Mouse (Mus musculus) kidney, embryonic 14.5 days (tissue): ENCODE data around the gene Pfkfb2. TPM values are rescaled to one million over a fixed set of nuclear protein-coding genes. Genes with fewer than 3 reads are reported as not detected.

Source experiments
- ATAC-seq: fragments of 200-750 bp; cut with Nextera tagmentation; 2 replicates; pipeline ENCODE4 v1.8.0; 2017; ENCODE audit warnings: moderate number of reproducible peaks, mild to moderate bottlenecking, moderate TSS enrichment, moderate library complexity; ENCODE audit not compliant: low FRiP score, low TSS enrichment
- H3K27ac ChIP-seq: fragments of 300-500 bp; sonication (generic); 2 replicates; pipeline ENCODE4 v1.5.1; 2014; ENCODE audit warnings: low read depth, mild to moderate bottlenecking, low read length, moderate library complexity, mixed read lengths
- H3K27me3 ChIP-seq: fragments of 300-500 bp; sonication (generic); 2 replicates; pipeline ENCODE4 v1.6.1; 2014; ENCODE audit warnings: mild to moderate bottlenecking, low read length; ENCODE audit not compliant: control insufficient read depth, insufficient read depth
- H3K36me3 ChIP-seq: fragments of 300-500 bp; sonication (generic); 2 replicates; pipeline ENCODE4 v1.6.1; 2014; ENCODE audit warnings: low read length, mixed read lengths; ENCODE audit not compliant: control insufficient read depth, insufficient read depth
- H3K4me1 ChIP-seq: fragments of 300-500 bp; sonication (generic); 2 replicates; pipeline ENCODE4 v1.6.1; 2014; ENCODE audit warnings: low read length, mixed read lengths; ENCODE audit not compliant: control insufficient read depth, insufficient read depth
- H3K4me2 ChIP-seq: fragments of 300-500 bp; sonication (generic); replicated peaks from 2 replicates; pipeline ENCODE4 v1.6.1; 2014; ENCODE audit warnings: low read depth, mild to moderate bottlenecking, low read length
- H3K4me3 ChIP-seq: fragments of 300-500 bp; sonication (generic); 2 replicates; pipeline ENCODE4 v1.5.1; 2014; ENCODE audit warnings: mild to moderate bottlenecking, low read length
- H3K9ac ChIP-seq: fragments of 300-500 bp; sonication (generic); 2 replicates; pipeline ENCODE4 v1.6.1; 2014; ENCODE audit warnings: low read depth, mild to moderate bottlenecking, low read length, moderate library complexity
- H3K9me3 ChIP-seq: fragments of 300-500 bp; sonication (generic); 2 replicates; pipeline ENCODE4 v1.6.1; 2016; ENCODE audit warnings: low read length; ENCODE audit not compliant: control insufficient read depth
- WGBS: fragments of 180-500 bp; shearing (Covaris S2); extraction: QIAGEN DNeasy Blood & Tissue Kit; methylation state at CpG from one replicate; pipeline ENCODE4 v1.1.7; 2014; 5-methylcytosine and 5-hydroxymethylcytosine counted together
- polyA plus RNA-seq: library from polyadenylated mRNA; unstranded; fragments of >200 nt; fragmentation: Nextera tagmentation; extraction: Ambion mirVana; gene quantifications from 2 replicates; pipeline ENCODE4 v1.2.1, GENCODE M21; 2014

Gene Pfkfb2
- polyA plus RNA-seq, 1 experiment from 2014 or later = 8.2 TPM

GRCm38 (mm10) chr1:130732706-130733658 is 3.9 kb upstream of the Pfkfb2 start:
- Histone ChIP-seq H3K4me3 (peak overlapping the region; percentile 4; the same call in 1 of the 2 replicates), H3K27me3 (no peaks in the 10 kb centered on the region), H3K36me3 (no peaks in the 10 kb centered on the region), H3K4me2 (peak overlapping the region; percentile 4; the same call in 1 of the 2 replicates), H3K27ac (peak overlapping the region; percentile 39; the same call in 1 of the 2 replicates), H3K4me1 (peaks cover 7% of the 10 kb centered on the region; the same call in 1 of the 2 replicates), H3K9me3 (no peaks in the 10 kb centered on the region), H3K9ac (no peak overlapping the region)
- ATAC-seq = no peak; the same call in 1 of the 2 replicates
- 82% methylated on average over 13 of the region's 13 CpGs for WGBS

DNA sequence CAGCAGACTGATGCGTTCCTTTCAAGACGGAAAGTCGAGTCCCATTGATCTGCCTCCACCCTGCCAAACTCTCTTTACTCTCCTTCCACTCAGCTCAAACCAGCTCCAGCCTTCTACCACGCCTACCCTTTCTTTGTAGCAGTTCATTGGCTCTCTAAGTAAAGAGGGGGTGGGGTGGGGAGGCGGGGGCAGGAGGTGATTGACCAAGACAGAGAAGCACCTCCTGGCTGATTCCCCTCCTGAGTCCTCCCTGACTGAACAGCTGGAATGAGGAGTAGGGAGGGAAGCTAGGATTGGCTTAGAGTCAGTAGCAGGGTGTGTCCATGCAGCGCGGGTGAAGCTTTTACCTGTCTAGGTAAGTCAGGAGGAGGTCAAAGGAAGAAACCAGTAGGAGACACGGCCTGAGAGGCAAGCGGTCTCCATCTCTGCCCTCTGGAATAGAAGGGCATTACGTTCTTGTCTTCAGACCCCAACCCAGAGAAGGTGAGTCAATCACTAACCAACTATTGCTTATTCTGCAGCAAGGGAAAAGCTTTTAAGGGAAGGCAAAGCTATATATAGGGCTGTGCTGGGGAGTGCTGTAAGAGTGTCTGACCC is 2.8 kb upstream of the Pfkfb2 start, which contains the start of gene AA986860:
AA986860 (plus strand) TSS at position 236 of the 597 bp plus-strand sequence.
- peaks cover 7% of the 10 kb centered on the region; the same call in 1 of the 2 replicates for H3K4me1 ChIP-seq
- WGBS = 7% methylated on average over 10 of the region's 10 CpGs
- H3K4me3 ChIP-seq = peak within 1 kb of the TSS; percentile 24
- H3K36me3 ChIP-seq = no peaks in the 10 kb centered on the region
- H3K27me3 ChIP-seq = no peaks in the 10 kb centered on the region
- H3K27ac ChIP-seq = no peak within 1 kb of the TSS
- H3K9me3 ChIP-seq = no peaks in the 10 kb centered on the region
- H3K9ac ChIP-seq = no peak within 1 kb of the TSS
- peak within 1 kb of the TSS; percentile 40 for H3K4me2 ChIP-seq
- peak; percentile 94 for ATAC-seq

DNA sequence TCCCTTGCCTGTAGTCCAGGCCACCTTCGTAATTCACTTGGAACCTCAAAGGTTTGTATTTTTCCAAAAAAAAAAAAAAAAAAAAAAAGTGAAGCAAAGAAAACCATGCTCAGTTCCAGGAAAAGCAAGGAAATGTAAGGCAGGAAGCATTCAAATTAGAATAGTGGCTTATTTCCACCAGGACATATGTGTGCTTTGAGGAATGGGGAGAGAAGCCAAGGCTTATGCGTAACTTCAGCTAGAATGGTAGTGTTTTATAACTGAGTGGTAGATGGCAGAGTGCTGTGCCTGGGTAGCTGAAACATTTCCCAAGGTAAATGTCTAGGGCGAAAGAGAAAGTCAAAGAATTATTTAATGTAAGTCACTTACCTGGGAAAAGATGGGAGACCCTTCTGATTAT is 345 bp downstream of the Pfkfb2 start:
- no peak overlapping the region for H3K4me2 ChIP-seq
- no peak overlapping the region for H3K9ac ChIP-seq
- no peak for ATAC-seq
- H3K36me3 ChIP-seq = no peaks in the 10 kb centered on the region
- 87% methylated on average over 3 of the region's 3 CpGs for WGBS
- H3K4me1 ChIP-seq = peaks cover 7% of the 10 kb centered on the region; the same call in 1 of the 2 replicates
- no peaks in the 10 kb centered on the region for H3K27me3 ChIP-seq
- no peak overlapping the region for H3K4me3 ChIP-seq
- H3K9me3 ChIP-seq = no peaks in the 10 kb centered on the region
- H3K27ac ChIP-seq = no peak overlapping the region

DNA sequence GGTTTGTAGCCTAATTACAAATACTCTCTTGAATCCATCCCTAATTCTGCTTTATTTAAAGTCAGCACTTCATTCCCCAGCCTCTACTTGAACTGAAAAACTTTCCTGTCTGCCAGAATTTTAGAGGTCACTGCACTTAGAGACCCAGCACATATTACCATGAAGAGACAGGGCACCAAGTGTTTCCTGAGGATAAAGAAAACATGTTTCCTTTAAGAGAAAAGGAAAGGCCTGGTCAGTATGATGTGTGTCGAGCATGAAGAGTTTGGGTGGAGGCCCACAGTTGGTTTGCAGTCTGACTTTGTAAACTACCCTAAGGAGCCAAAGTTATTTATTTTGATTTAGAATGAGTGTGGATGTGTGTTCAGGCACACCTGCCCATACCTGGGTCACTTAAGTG is 983 bp downstream of the Pfkfb2 start:
- no peaks in the 10 kb centered on the region for H3K27me3 ChIP-seq
- no peak overlapping the region for H3K9ac ChIP-seq
- H3K4me3 ChIP-seq = no peak overlapping the region
- 62% methylated on average over 1 of the region's 1 CpGs for WGBS
- ATAC-seq = no peak
- H3K9me3 ChIP-seq = no peaks in the 10 kb centered on the region
- H3K4me1 ChIP-seq = peaks cover 3% of the 10 kb centered on the region; the same call in 1 of the 2 replicates
- H3K4me2 ChIP-seq = no peak overlapping the region
- no peak overlapping the region for H3K27ac ChIP-seq
- no peaks in the 10 kb centered on the region for H3K36me3 ChIP-seq

DNA sequence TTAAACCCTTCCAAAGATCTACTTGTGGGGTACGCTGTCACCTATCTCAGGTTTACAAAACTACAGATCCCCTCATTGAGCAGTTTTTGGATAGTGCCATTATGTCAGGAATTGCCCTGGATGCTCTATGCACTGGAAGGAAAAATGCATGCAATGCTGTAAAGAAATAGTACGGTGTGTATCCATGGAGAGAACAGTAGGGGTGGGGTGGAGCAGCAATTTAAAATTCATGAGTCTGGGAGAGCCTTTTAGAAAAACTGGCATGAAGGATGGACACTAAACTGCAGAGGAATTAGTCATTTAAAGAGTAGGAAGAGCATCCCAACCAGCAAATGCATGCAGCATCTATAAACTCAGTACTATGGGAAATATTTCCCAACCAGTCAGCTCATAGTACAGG is 2.7 kb downstream of the Pfkfb2 start:
- no peak for ATAC-seq
- no peaks in the 10 kb centered on the region for H3K9me3 ChIP-seq
- peaks cover under 1% of the 10 kb centered on the region; the same call in 1 of the 2 replicates for H3K4me1 ChIP-seq
- H3K4me3 ChIP-seq = no peak overlapping the region
- WGBS = 91% methylated on average over 2 of the region's 2 CpGs
- no peaks in the 10 kb centered on the region for H3K27me3 ChIP-seq
- no peaks in the 10 kb centered on the region for H3K36me3 ChIP-seq
- H3K27ac ChIP-seq = no peak overlapping the region
- no peak overlapping the region for H3K9ac ChIP-seq
- no peak overlapping the region for H3K4me2 ChIP-seq

- H3K4me2 ChIP-seq = no peak overlapping the region
- no peaks in the 10 kb centered on the region for H3K9me3 ChIP-seq
- no peak overlapping the region for H3K27ac ChIP-seq
- WGBS = 92% methylated on average over 5 of the region's 5 CpGs
- H3K36me3 ChIP-seq = peaks cover 5% of the 10 kb centered on the region; the same call in 1 of the 2 replicates
- H3K4me1 ChIP-seq = no peaks in the 10 kb centered on the region
- no peak for ATAC-seq
- H3K27me3 ChIP-seq = no peaks in the 10 kb centered on the region
- no peak overlapping the region for H3K4me3 ChIP-seq
- H3K9ac ChIP-seq = no peak overlapping the region
Observed at GRCm38 (mm10) chr1:130724206-130724605, 4.8 kb downstream of the Pfkfb2 start.

- no peaks in the 10 kb centered on the region for H3K27me3 ChIP-seq
- ATAC-seq = peak; percentile 86
- WGBS = under 1% methylated on average over 54 of the region's 54 CpGs
Observed at GRCm38 (mm10) chr1:130717291-130717871, 11.7 kb downstream of the Pfkfb2 start, which contains the start of gene Yod1. Yod1 (plus strand) TSS chr1:130717327.

DNA sequence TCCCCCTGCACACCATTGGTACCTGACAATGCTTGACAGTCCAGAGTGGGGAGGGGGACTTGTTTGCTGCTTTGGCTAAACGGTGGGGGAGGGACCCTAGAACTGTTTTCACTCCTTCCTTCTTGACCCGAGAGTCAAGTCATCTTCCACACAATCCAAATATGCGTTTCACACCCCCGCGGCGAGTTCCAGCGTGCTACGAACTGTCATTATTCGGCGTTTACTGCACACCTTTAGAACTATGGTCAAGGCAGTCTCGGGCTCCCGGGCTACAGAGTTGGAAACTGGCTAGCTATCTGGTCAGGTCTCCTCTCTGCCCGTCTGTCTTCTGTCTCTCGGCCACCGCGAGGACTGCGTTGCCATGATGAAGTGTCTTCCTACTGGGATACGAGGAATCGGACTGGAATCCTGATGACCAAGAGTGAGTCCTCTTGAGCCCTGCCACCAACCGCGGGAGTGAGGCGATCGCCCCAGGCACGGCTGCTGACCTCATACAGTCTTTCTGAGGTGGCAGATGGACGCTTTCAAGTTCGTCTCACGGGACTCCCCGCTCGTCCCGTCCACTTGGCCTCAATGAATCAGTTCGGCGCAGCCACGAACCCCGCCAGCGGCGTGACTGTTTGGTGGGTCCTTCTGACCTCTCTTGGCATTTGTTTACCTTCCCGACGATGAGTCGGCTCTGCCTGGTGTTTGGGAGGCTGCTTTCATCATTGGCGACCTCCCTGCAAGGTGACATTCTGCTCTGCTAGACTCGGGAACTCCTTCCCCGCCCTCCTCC is 12.4 kb downstream of the Pfkfb2 start:
- ATAC-seq = no peak; the same call in none of the 2 replicates
- peaks cover 5% of the 10 kb centered on the region; the same call in 1 of the 2 replicates for H3K36me3 ChIP-seq
- WGBS = under 1% methylated on average over 42 of the region's 42 CpGs
- H3K27me3 ChIP-seq = no peaks in the 10 kb centered on the region
- H3K9ac ChIP-seq = peak overlapping the region; percentile 68
- peak overlapping the region; percentile 54 for H3K4me3 ChIP-seq
- H3K4me2 ChIP-seq = peak overlapping the region; percentile 96
- H3K9me3 ChIP-seq = no peaks in the 10 kb centered on the region
- H3K27ac ChIP-seq = peak overlapping the region; percentile 48
- peaks cover 4% of the 10 kb centered on the region; the same call in 1 of the 2 replicates for H3K4me1 ChIP-seq

More at GRCm38 (mm10) chr1:130717291-130717871, 11.7 kb downstream of the Pfkfb2 start, which contains the start of gene Yod1:
- Histone ChIP-seq H3K27ac (peak within 1 kb of the TSS; percentile 48), H3K4me3 (peak within 1 kb of the TSS; percentile 54), H3K4me1 (peaks cover 4% of the 10 kb centered on the region; the same call in 1 of the 2 replicates), H3K9ac (peak within 1 kb of the TSS; percentile 68), H3K9me3 (no peaks in the 10 kb centered on the region), H3K36me3 (peaks cover 5% of the 10 kb centered on the region; the same call in 1 of the 2 replicates), H3K4me2 (peak within 1 kb of the TSS; percentile 96)
